Mouse (Mus musculus): ENCODE results near the gene Olfr394.
"Not testable (repeated sequence)": the region's sequence is repeated elsewhere in the genome, so short reads cannot be mapped to it uniquely, and the experiment has no call there.

The Olfr394 gene

GRCm38 (mm10) chr11:73890671-73891070, at the start of gene Olfr394:
Gene Olfr394 (minus strand): TSS chr11:73890771.
- no peak for DNase-seq (ENCODE audit: low read depth, low spot score)

- DNase-seq (ENCODE audit: low read depth, low spot score) = no peak
Observed at GRCm38 (mm10) chr11:73936377-73936776, 45.8 kb upstream of the Olfr394 start, which contains the start of gene Olfr23. Gene Olfr23 (plus strand): TSS chr11:73936677.

- DNase-seq (ENCODE audit: low read depth, low spot score) = not testable (repeated sequence)
Observed at GRCm38 (mm10) chr11:73909199-73909598, 18.6 kb upstream of the Olfr394 start, which contains the start of gene Olfr395. Gene Olfr395 (minus strand): TSS chr11:73909299.

GRCm38 (mm10) chr11:73851354-73851753, 39.2 kb downstream of the Olfr394 start, which contains the start of gene Olfr393:
Gene Olfr393 (minus strand): TSS chr11:73851454.
- no peak for DNase-seq (ENCODE audit: low read depth, low spot score)
